Mouse (Mus musculus): Measurements from ENCODE around the gene Arhgef2. TPM values are rescaled to one million over a fixed set of nuclear protein-coding genes. Genes with fewer than 3 reads are reported as not detected.

The Arhgef2 gene
- 89.1 and 124 TPM in 2 replicates for polyA plus RNA-seq (2012; rRNA removed)

DNA sequence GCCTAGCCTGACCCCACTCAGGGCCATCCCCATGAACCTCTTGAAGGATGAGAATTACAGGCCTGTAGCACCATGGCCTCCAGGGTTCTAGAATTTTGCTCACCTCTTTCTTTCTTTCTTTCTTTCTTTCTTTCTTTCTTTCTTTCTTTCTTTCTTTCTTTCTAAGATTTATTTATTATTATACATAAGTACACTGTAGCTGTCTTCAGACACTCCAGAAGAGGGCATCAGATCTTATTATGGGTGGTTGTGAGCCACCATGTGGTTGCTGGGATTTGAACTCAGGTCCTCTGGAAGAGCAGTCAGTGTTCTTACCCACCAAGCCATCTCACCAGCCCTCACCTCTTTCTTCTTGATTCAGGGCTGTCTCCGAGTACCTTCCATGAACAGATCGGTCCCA is at the start of gene Arhgef2:
Gene Arhgef2 (plus strand): TSS at position 301 of the 400 bp plus-strand sequence.

DNA sequence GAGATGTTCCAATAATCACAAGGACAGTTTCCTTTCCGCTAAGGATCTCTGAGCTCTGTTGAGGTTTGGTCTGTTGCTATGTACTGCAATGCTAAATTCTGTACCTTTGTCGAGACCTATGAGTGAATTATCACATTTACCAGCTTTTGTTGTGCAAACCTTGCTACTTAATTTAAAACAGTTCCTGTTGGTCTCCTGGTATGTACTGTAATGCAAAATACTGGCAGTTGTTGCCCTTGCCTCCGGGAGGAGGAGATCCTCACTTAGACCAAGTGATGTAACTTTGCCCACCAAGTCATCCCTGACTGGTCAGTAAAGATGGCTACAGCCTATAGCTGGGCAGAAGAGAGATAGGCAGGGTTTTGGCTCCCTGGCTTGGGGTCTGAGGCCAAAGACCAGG is 30.2 kb upstream of the Arhgef2 start, which contains the start of gene Ssr2:
Gene Ssr2 (plus strand): TSS at position 337 of the 400 bp plus-strand sequence.

DNA sequence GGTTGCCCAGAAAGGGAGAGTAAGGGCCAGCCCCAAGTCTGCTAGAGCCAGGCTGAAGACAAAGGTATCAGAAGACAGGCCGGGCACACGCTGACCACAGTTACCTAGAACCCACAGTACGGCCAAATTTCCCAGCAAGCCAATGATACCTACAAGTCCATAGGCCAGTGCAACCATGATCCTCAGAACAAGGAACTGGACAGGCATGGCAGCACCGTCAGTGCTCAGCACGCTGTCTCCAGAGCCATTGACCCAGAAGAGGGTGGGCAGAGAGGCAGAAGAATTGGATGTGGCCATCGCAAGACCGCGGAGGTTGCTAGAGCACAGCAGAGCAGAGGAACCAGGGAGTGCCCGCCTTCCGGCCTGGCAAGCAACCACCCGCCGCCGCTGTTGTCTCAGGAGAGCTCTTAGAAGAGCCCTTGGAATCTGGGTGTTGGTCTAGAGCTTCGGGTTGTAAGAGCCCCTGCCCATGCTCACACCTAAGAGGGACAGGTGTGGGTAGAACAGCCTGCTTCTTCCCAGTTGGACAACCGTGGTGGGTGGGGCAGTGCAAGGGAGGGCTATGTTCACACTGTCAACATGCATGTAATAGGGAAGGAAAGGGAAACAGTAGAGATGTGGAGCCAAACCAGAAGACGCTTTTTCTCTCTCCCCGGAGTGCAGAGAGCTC is 47.2 kb downstream of the Arhgef2 start, which contains the start of gene Rxfp4:
Gene Rxfp4 (minus strand): TSS at position 297 of the 670 bp plus-strand sequence.

DNA sequence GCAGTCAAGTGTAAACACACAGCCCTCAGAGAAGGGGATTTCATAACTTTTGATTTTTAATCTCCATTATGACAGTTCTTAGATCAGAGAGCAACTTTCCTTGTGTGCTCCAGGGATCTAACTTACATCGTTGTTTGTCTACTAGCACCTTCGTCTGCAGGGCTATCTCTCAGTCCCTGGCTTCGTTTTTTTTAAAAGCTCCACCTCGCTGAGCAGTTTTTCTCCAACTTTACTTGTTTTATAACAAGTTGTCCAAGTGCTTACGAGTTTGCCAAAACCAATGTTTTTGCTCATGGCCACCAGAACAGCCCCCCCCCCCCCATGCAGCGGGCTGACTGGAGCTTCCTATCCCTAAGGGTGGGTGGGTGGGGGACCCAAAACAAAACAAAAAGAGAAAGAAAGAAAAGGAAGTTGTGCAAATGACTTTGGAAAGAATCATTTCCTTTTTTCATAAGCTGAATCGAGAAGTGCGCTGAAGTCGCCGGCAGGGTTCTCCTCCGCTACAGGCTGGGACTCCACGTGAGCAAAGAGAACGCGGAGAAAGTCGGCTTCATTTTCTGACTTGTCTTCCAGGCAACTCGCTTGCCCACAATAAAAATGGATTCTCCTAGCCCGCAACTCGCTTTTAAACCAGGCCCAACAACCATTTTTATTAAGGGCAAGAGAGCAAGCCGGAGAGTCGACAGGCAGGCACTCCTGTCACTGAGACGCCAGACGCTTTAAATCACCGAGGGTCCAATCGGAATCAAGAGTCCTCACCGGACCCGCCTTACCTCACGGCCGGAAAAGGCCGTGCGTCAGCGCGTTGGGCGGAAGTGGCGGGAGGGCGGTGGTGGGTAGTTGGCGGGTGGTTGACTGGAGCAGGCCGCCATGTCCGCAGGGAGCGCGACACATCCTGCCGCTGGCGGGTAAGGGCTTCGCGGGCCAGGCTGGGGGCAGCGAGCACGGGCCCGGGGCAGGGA is 79.5 kb downstream of the Arhgef2 start, which contains the start of gene Khdc4:
Gene Khdc4 (plus strand): TSS at position 824 of the 962 bp plus-strand sequence.

Other genes starting within 250 kb of the Arhgef2 start
- 1.4 and 1.9 TPM in 2 replicates for gene Paqr6, start 241.4 kb upstream of the Arhgef2 start, polyA plus RNA-seq (2012; rRNA removed)
- gene Bglap3, start 233.2 kb upstream of the Arhgef2 start, polyA plus RNA-seq (2012; rRNA removed), result 0.06 and 0.25 TPM in 2 replicates
- not detected in 2 replicates for gene Bglap2, start 227.3 kb upstream of the Arhgef2 start, polyA plus RNA-seq (2012; rRNA removed)
- 0.20 and 1.0 TPM in 2 replicates for gene Bglap, start 221.5 kb upstream of the Arhgef2 start, polyA plus RNA-seq (2012; rRNA removed)
- 105 and 106 TPM in 2 replicates for gene Pmf1, start 195.6 kb upstream of the Arhgef2 start, polyA plus RNA-seq (2012; rRNA removed)
- 16.7 and 19.8 TPM in 2 replicates for gene Slc25a44, start 180.8 kb upstream of the Arhgef2 start, polyA plus RNA-seq (2012; rRNA removed)
- gene Sema4a, start 144.8 kb upstream of the Arhgef2 start, polyA plus RNA-seq (2012; rRNA removed), result 10.6 and 14.6 TPM in 2 replicates
- 22.5 and 24.7 TPM in 2 replicates for gene Lmna, start 96.0 kb upstream of the Arhgef2 start, polyA plus RNA-seq (2012; rRNA removed)
- 70.1 and 73.6 TPM in 2 replicates for gene Mex3a, start 73.6 kb upstream of the Arhgef2 start, polyA plus RNA-seq (2012; rRNA removed)
- 1.7 and 2.1 TPM in 2 replicates for gene Rab25, start 57.7 kb upstream of the Arhgef2 start, polyA plus RNA-seq (2012; rRNA removed)
- 95.0 and 115 TPM in 2 replicates for gene Lamtor2, start 52.9 kb upstream of the Arhgef2 start, polyA plus RNA-seq (2012; rRNA removed)
- 88.6 and 105 TPM in 2 replicates for gene Ubqln4, start 52.2 kb upstream of the Arhgef2 start, polyA plus RNA-seq (2012; rRNA removed)
- gene Ssr2, start 30.1 kb upstream of the Arhgef2 start, polyA plus RNA-seq (2012; rRNA removed), result 170 and 215 TPM in 2 replicates
- not detected in 2 replicates for gene Rxfp4, start 47.2 kb downstream of the Arhgef2 start, polyA plus RNA-seq (2012; rRNA removed)
- 130 and 150 TPM in 2 replicates for gene Khdc4, start 79.8 kb downstream of the Arhgef2 start, polyA plus RNA-seq (2012; rRNA removed)
- gene Rit1, start 110.9 kb downstream of the Arhgef2 start, polyA plus RNA-seq (2012; rRNA removed), result 31.5 and 41.5 TPM in 2 replicates
- gene Syt11, start 169.2 kb downstream of the Arhgef2 start, polyA plus RNA-seq (2012; rRNA removed), result 86.4 and 129 TPM in 2 replicates
- 35.6 and 58.9 TPM in 2 replicates for gene Gon4l, start 229.3 kb downstream of the Arhgef2 start, polyA plus RNA-seq (2012; rRNA removed)